Mouse (Mus musculus): ENCODE data around the gene Ralb. TPM values are rescaled to one million over a fixed set of nuclear protein-coding genes. Genes with fewer than 3 reads are reported as not detected.

Gene Ralb
- polyA plus RNA-seq (2015; fragmentation: Nextera tagmentation; extraction: Ambion mirVana), result 134 and 137 TPM in 2 replicates

GRCm38 (mm10) chr1:119504260-119505062, at the start of gene Ralb:
Ralb (minus strand) TSS chr1:119504794.
- Histone ChIP-seq H3K36me3 (peaks cover 9% of the 10 kb centered on the region), H3K27me3 (no peaks in the 10 kb centered on the region), H3K27ac (peak within 1 kb of the TSS; percentile 91), H3K4me1 (replicated peaks) (peaks cover 40% of the 10 kb centered on the region), H3K4me2 (peak within 1 kb of the TSS; percentile 76), H3K9me3 (replicated peaks) (no peaks in the 10 kb centered on the region), H3K9ac (peak within 1 kb of the TSS; percentile 75), H3K4me3 (peak within 1 kb of the TSS; percentile 81)
- under 1% methylated on average over 57 of the region's 57 CpGs for WGBS
- peak; percentile 97 for ATAC-seq (replicated peaks; ENCODE audit: insufficient number of reproducible peaks, insufficient read depth, low FRiP score, low read depth)

- no peaks in the 10 kb centered on the region for H3K4me1 ChIP-seq (replicated peaks)
- H3K9ac ChIP-seq, result no peak overlapping the region
- no peak overlapping the region for H3K4me2 ChIP-seq
- no peaks in the 10 kb centered on the region for H3K9me3 ChIP-seq (replicated peaks)
- 98% methylated on average over 1 of the region's 1 CpGs for WGBS
- no peaks in the 10 kb centered on the region for H3K27me3 ChIP-seq
- H3K4me3 ChIP-seq, result no peak overlapping the region
- no peak for ATAC-seq (replicated peaks; ENCODE audit: insufficient number of reproducible peaks, insufficient read depth, low FRiP score, low read depth)
- no peaks in the 10 kb centered on the region; the same call in 1 of the 2 replicates for H3K36me3 ChIP-seq
- no peak overlapping the region for H3K27ac ChIP-seq
Measured at GRCm38 (mm10) chr1:119551651-119552050, 47.1 kb upstream of the Ralb start.

- ATAC-seq (replicated peaks; ENCODE audit: insufficient number of reproducible peaks, insufficient read depth, low FRiP score, low read depth), result no peak
- no peaks in the 10 kb centered on the region for H3K27me3 ChIP-seq
- H3K27ac ChIP-seq, result no peak overlapping the region
- no peaks in the 10 kb centered on the region for H3K9me3 ChIP-seq (replicated peaks)
- H3K4me3 ChIP-seq, result no peak overlapping the region
- no peaks in the 10 kb centered on the region; the same call in 1 of the 2 replicates for H3K36me3 ChIP-seq
- WGBS, result 93% methylated on average over 2 of the region's 2 CpGs
- no peak overlapping the region for H3K9ac ChIP-seq
- no peaks in the 10 kb centered on the region; the same call in 1 of the 2 replicates for H3K4me1 ChIP-seq (replicated peaks)
- H3K4me2 ChIP-seq, result no peak overlapping the region
Measured at GRCm38 (mm10) chr1:119550064-119550463, 45.5 kb upstream of the Ralb start.

GRCm38 (mm10) chr1:119549327-119549689, 44.7 kb upstream of the Ralb start:
- Histone ChIP-seq H3K27me3 (no peaks in the 10 kb centered on the region), H3K9me3 (replicated peaks) (no peaks in the 10 kb centered on the region), H3K4me1 (replicated peaks) (peaks cover 3% of the 10 kb centered on the region; the same call in 1 of the 2 replicates), H3K9ac (no peak overlapping the region), H3K36me3 (no peaks in the 10 kb centered on the region; the same call in 1 of the 2 replicates), H3K4me3 (no peak overlapping the region), H3K4me2 (no peak overlapping the region), H3K27ac (no peak overlapping the region)
- 67% methylated on average over 7 of the region's 7 CpGs for WGBS
- ATAC-seq (replicated peaks; ENCODE audit: insufficient number of reproducible peaks, insufficient read depth, low FRiP score, low read depth), result no peak

GRCm38 (mm10) chr1:119548668-119549326, 44.2 kb upstream of the Ralb start:
- Histone ChIP-seq H3K27me3 (no peaks in the 10 kb centered on the region), H3K9me3 (replicated peaks) (no peaks in the 10 kb centered on the region), H3K4me3 (no peak overlapping the region), H3K27ac (no peak overlapping the region), H3K4me2 (no peak overlapping the region), H3K4me1 (replicated peaks) (peaks cover 3% of the 10 kb centered on the region; the same call in 1 of the 2 replicates), H3K36me3 (no peaks in the 10 kb centered on the region; the same call in 1 of the 2 replicates), H3K9ac (no peak overlapping the region)
- ATAC-seq (replicated peaks; ENCODE audit: insufficient number of reproducible peaks, insufficient read depth, low FRiP score, low read depth), result peak; percentile 18; the same call in 1 of the 2 replicates
- WGBS, result 64% methylated on average over 7 of the region's 7 CpGs

GRCm38 (mm10) chr1:119546490-119546889, 41.9 kb upstream of the Ralb start:
- Histone ChIP-seq H3K4me2 (no peak overlapping the region), H3K36me3 (no peaks in the 10 kb centered on the region), H3K27me3 (no peaks in the 10 kb centered on the region), H3K9me3 (replicated peaks) (no peaks in the 10 kb centered on the region), H3K9ac (no peak overlapping the region), H3K27ac (no peak overlapping the region), H3K4me1 (replicated peaks) (peaks cover 6% of the 10 kb centered on the region), H3K4me3 (no peak overlapping the region)
- ATAC-seq (replicated peaks; ENCODE audit: insufficient number of reproducible peaks, insufficient read depth, low FRiP score, low read depth), result no peak
- 65% methylated on average over 3 of the region's 3 CpGs for WGBS

- H3K4me1 ChIP-seq (replicated peaks), result peaks cover 14% of the 10 kb centered on the region
- H3K27me3 ChIP-seq, result no peaks in the 10 kb centered on the region
- no peak for ATAC-seq (replicated peaks; ENCODE audit: insufficient number of reproducible peaks, insufficient read depth, low FRiP score, low read depth)
- H3K9me3 ChIP-seq (replicated peaks), result no peaks in the 10 kb centered on the region
- no peak overlapping the region for H3K27ac ChIP-seq
- no peak overlapping the region for H3K4me3 ChIP-seq
- 63% methylated on average over 4 of the region's 4 CpGs for WGBS
- no peak overlapping the region for H3K4me2 ChIP-seq
- H3K36me3 ChIP-seq, result no peaks in the 10 kb centered on the region
- H3K9ac ChIP-seq, result no peak overlapping the region
Measured at GRCm38 (mm10) chr1:119545671-119546070, 41.1 kb upstream of the Ralb start.

GRCm38 (mm10) chr1:119545164-119545563, 40.6 kb upstream of the Ralb start:
- 33% methylated on average over 2 of the region's 2 CpGs for WGBS
- Histone ChIP-seq H3K4me2 (no peak overlapping the region), H3K36me3 (no peaks in the 10 kb centered on the region), H3K9ac (no peak overlapping the region), H3K27me3 (no peaks in the 10 kb centered on the region), H3K4me3 (no peak overlapping the region), H3K9me3 (replicated peaks) (no peaks in the 10 kb centered on the region), H3K27ac (no peak overlapping the region), H3K4me1 (replicated peaks) (peaks cover 14% of the 10 kb centered on the region)
- ATAC-seq (replicated peaks; ENCODE audit: insufficient number of reproducible peaks, insufficient read depth, low FRiP score, low read depth), result no peak

GRCm38 (mm10) chr1:119544611-119545155, 40.1 kb upstream of the Ralb start:
- no peaks in the 10 kb centered on the region for H3K36me3 ChIP-seq
- no peak overlapping the region for H3K27ac ChIP-seq
- no peaks in the 10 kb centered on the region for H3K9me3 ChIP-seq (replicated peaks)
- WGBS, result 59% methylated on average over 5 of the region's 5 CpGs
- ATAC-seq (replicated peaks; ENCODE audit: insufficient number of reproducible peaks, insufficient read depth, low FRiP score, low read depth), result no peak
- no peak overlapping the region for H3K4me3 ChIP-seq
- H3K9ac ChIP-seq, result no peak overlapping the region
- H3K4me1 ChIP-seq (replicated peaks), result peaks cover 14% of the 10 kb centered on the region
- no peaks in the 10 kb centered on the region for H3K27me3 ChIP-seq
- H3K4me2 ChIP-seq, result no peak overlapping the region

GRCm38 (mm10) chr1:119543316-119543715, 38.7 kb upstream of the Ralb start:
- Histone ChIP-seq H3K4me1 (replicated peaks) (peaks cover 14% of the 10 kb centered on the region), H3K27me3 (no peaks in the 10 kb centered on the region), H3K27ac (no peak overlapping the region), H3K4me3 (no peak overlapping the region), H3K36me3 (no peaks in the 10 kb centered on the region), H3K9ac (no peak overlapping the region), H3K4me2 (no peak overlapping the region), H3K9me3 (replicated peaks) (no peaks in the 10 kb centered on the region)
- 92% methylated on average over 6 of the region's 6 CpGs for WGBS
- ATAC-seq (replicated peaks; ENCODE audit: insufficient number of reproducible peaks, insufficient read depth, low FRiP score, low read depth), result no peak

- Histone ChIP-seq H3K36me3 (no peaks in the 10 kb centered on the region), H3K27ac (no peak overlapping the region), H3K4me1 (replicated peaks) (peaks cover 17% of the 10 kb centered on the region), H3K9ac (no peak overlapping the region), H3K9me3 (replicated peaks) (no peaks in the 10 kb centered on the region), H3K4me3 (no peak overlapping the region), H3K4me2 (no peak overlapping the region), H3K27me3 (no peaks in the 10 kb centered on the region)
- no peak for ATAC-seq (replicated peaks; ENCODE audit: insufficient number of reproducible peaks, insufficient read depth, low FRiP score, low read depth)
- WGBS, result 33% methylated on average over 3 of the region's 3 CpGs
Measured at GRCm38 (mm10) chr1:119541570-119541969, 37.0 kb upstream of the Ralb start.
